Mouse (Mus musculus): ENCODE results near the gene Dll1. TPM values are rescaled to one million over a fixed set of nuclear protein-coding genes. Genes with fewer than 3 reads are reported as not detected.

Gene Dll1
- 1.9 and 2.6 TPM in 2 replicates for polyA plus RNA-seq (2015; fragmentation: Nextera tagmentation; extraction: Ambion mirVana)

DNA sequence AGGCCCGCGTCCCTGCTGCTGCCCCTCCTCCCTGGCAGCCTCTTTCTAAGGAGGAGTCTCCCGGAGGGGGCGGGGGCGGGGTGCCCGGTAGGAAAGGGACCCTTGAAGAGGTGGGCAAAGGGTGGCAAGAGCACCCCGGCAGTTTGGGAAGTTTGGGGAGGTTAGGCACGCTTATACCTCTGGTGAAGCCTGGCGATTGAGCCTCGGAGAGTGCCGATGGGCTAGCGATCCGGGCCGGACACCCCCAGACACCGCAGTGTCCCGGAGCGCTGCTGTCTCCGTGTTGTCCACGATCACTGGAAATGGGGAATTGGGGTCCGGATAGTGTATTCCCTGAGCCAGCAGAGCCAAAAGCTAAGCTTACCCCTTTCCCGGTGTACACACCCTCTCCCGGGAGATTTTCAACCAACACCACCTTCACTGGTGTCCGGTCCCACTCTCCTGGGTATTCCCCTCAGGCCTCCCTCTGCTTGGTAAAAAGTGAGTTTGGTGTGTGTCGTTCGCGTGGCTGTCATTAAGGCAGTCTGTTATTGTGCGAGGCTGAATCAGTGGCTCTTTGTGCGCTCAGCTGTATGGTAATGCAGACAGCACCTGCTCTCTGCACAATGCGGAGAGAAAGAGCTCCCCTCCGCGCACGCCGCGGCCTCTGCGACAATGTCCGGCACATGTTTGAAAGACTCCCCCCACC is at the start of gene Dll1:
TSS of gene Dll1 (minus strand) at position 379 of the 688 bp plus-strand sequence.
- DNase-seq (no peak), ATAC-seq (peak; percentile 9; the same call in 1 of the 2 replicates)
- no peak for TF ChIP-seq EP300 (IDR thresholded peaks at IDR 0.05; ENCODE audit: low read depth)
- TF ChIP-seq CTCF (IDR thresholded peaks at IDR 0.05; ENCODE audit: low read depth), result no peak; the same call in 1 of the 2 replicates
- no peaks in the 10 kb centered on the region for H3K9me3 ChIP-seq (ENCODE audit: low read length)
- H3K27ac ChIP-seq (ENCODE audit: low read depth), result peak within 1 kb of the TSS; percentile 76
- peak within 1 kb of the TSS; percentile 56 for H3K4me3 ChIP-seq (ENCODE audit: low read depth, low read length)
- peak within 1 kb of the TSS; percentile 37 for H3K9ac ChIP-seq (replicated peaks)
- under 1% methylated on average over 36 of the region's 36 CpGs for WGBS (ENCODE audit: insufficient replicate concordance)
- peak within 1 kb of the TSS; percentile 87 for H3K4me2 ChIP-seq (ENCODE audit: low read depth, low read length)
- peaks cover 32% of the 10 kb centered on the region for H3K4me1 ChIP-seq (ENCODE audit: insufficient read depth)
- H3K36me3 ChIP-seq (replicated peaks; ENCODE audit: insufficient read depth, low read length), result no peaks in the 10 kb centered on the region
- peaks cover 62% of the 10 kb centered on the region for H3K27me3 ChIP-seq (ENCODE audit: insufficient read depth, low read length)

GRCm38 (mm10) chr17:15425931-15426330 is 49.3 kb upstream of the Dll1 start:
- H3K9me3 ChIP-seq (ENCODE audit: low read length), result 0 out of 2 replicates have a peak, but pooled peaks cover 3% of the 10 kb centered on the region
- 77% methylated on average over 3 of the region's 3 CpGs for WGBS (ENCODE audit: insufficient replicate concordance)
- H3K4me1 ChIP-seq (ENCODE audit: insufficient read depth), result peaks cover 7% of the 10 kb centered on the region
- TF ChIP-seq EP300 (IDR thresholded peaks at IDR 0.05; ENCODE audit: low read depth) (no peak), CTCF (IDR thresholded peaks at IDR 0.05; ENCODE audit: low read depth) (no peak)
- H3K27me3 ChIP-seq (ENCODE audit: insufficient read depth, low read length), result no peaks in the 10 kb centered on the region
- no peak overlapping the region for H3K27ac ChIP-seq (ENCODE audit: low read depth)
- no peak overlapping the region for H3K9ac ChIP-seq (replicated peaks)
- no peak overlapping the region for H3K4me2 ChIP-seq (ENCODE audit: low read depth, low read length)
- DNase-seq, result no peak
- ATAC-seq, result no peak
- H3K4me3 ChIP-seq (ENCODE audit: low read depth, low read length), result no peak overlapping the region
- H3K36me3 ChIP-seq (replicated peaks; ENCODE audit: insufficient read depth, low read length), result peaks cover 49% of the 10 kb centered on the region

DNA sequence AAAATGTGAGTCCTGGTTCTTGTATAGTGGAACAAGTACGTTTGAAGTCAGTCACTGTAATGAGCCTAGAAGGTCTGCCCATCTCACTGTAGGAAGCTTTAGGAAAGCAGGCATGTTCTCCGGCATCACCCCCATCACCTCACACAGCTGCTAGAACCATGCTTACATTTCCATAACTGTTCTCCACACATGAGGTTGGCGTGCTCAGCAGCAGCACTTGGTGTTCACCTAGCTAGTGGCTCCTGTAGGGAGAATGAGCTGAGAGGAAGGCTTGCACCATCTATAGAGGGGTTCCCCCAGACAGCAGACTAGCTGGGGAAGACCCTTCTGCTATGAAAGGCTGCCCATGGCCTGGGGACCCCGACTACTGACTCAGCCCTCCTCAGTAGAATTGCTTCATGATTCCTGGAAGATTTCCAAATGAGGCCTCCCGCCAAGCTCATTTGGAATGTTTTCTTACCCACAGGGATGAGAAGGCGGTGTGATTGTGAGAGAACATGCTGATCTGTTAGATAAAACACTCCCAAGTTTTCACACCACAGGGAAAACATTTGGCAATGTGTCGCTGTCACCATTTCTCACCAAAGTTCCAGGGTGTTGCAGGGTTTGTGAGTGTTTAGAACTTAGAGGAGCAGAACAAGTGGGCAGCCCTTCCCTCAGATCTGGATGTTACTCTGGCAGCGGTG is 46.6 kb upstream of the Dll1 start:
- DNase-seq (no peak), ATAC-seq (no peak; the same call in 1 of the 2 replicates)
- TF ChIP-seq EP300 (IDR thresholded peaks at IDR 0.05; ENCODE audit: low read depth), result no peak
- no peak for TF ChIP-seq CTCF (IDR thresholded peaks at IDR 0.05; ENCODE audit: low read depth)
- 67% methylated on average over 8 of the region's 8 CpGs for WGBS (ENCODE audit: insufficient replicate concordance)
- Histone ChIP-seq H3K4me1 (ENCODE audit: insufficient read depth) (no peaks in the 10 kb centered on the region), H3K27ac (ENCODE audit: low read depth) (no peak overlapping the region), H3K27me3 (ENCODE audit: insufficient read depth, low read length) (no peaks in the 10 kb centered on the region), H3K36me3 (replicated peaks; ENCODE audit: insufficient read depth, low read length) (peaks cover 46% of the 10 kb centered on the region), H3K9ac (replicated peaks) (no peak overlapping the region), H3K4me2 (ENCODE audit: low read depth, low read length) (no peak overlapping the region), H3K9me3 (ENCODE audit: low read length) (0 out of 2 replicates have a peak, but pooled peaks cover 3% of the 10 kb centered on the region), H3K4me3 (ENCODE audit: low read depth, low read length) (no peak overlapping the region)

DNA sequence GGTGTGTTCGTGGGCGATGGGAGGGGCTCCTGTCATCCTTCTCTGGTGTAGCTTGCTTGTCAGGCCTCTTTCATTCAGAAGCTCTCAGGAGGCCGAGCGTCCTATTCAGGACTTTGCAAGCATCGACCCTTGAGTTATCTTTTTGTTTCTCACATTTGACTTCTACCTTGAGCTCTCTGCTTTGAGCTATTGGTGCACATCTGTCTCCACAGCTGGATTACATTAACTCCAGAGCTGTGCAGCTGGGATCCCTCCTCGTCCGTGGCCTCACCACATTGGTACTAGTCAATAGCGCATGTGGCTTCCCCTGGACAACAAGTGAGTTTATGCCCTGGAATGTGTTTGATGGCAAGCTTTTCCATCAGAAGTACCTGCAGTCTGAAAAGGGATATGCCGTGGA is 46.0 kb upstream of the Dll1 start:
- Histone ChIP-seq H3K27me3 (ENCODE audit: insufficient read depth, low read length) (no peaks in the 10 kb centered on the region), H3K9me3 (ENCODE audit: low read length) (0 out of 2 replicates have a peak, but pooled peaks cover 3% of the 10 kb centered on the region), H3K4me3 (ENCODE audit: low read depth, low read length) (no peak overlapping the region), H3K36me3 (replicated peaks; ENCODE audit: insufficient read depth, low read length) (peaks cover 50% of the 10 kb centered on the region), H3K4me1 (ENCODE audit: insufficient read depth) (no peaks in the 10 kb centered on the region), H3K9ac (replicated peaks) (no peak overlapping the region), H3K27ac (ENCODE audit: low read depth) (no peak overlapping the region), H3K4me2 (ENCODE audit: low read depth, low read length) (no peak overlapping the region)
- TF ChIP-seq EP300 (IDR thresholded peaks at IDR 0.05; ENCODE audit: low read depth) (no peak), CTCF (IDR thresholded peaks at IDR 0.05; ENCODE audit: low read depth) (no peak)
- 83% methylated on average over 9 of the region's 9 CpGs for WGBS (ENCODE audit: insufficient replicate concordance)
- ATAC-seq, result no peak
- DNase-seq, result no peak

GRCm38 (mm10) chr17:15421446-15421845 is 44.8 kb upstream of the Dll1 start:
- DNase-seq (no peak), ATAC-seq (no peak)
- no peak overlapping the region for H3K4me2 ChIP-seq (ENCODE audit: low read depth, low read length)
- peaks cover 54% of the 10 kb centered on the region for H3K36me3 ChIP-seq (replicated peaks; ENCODE audit: insufficient read depth, low read length)
- no peak overlapping the region for H3K4me3 ChIP-seq (ENCODE audit: low read depth, low read length)
- no peaks in the 10 kb centered on the region for H3K27me3 ChIP-seq (ENCODE audit: insufficient read depth, low read length)
- no peak overlapping the region for H3K27ac ChIP-seq (ENCODE audit: low read depth)
- H3K9ac ChIP-seq (replicated peaks), result no peak overlapping the region
- no peaks in the 10 kb centered on the region for H3K4me1 ChIP-seq (ENCODE audit: insufficient read depth)
- H3K9me3 ChIP-seq (ENCODE audit: low read length), result 0 out of 2 replicates have a peak, but pooled peaks cover 3% of the 10 kb centered on the region
- TF ChIP-seq EP300 (IDR thresholded peaks at IDR 0.05; ENCODE audit: low read depth) (no peak), CTCF (IDR thresholded peaks at IDR 0.05; ENCODE audit: low read depth) (no peak)
- WGBS (ENCODE audit: insufficient replicate concordance), result 88% methylated on average over 6 of the region's 6 CpGs

GRCm38 (mm10) chr17:15420021-15420603 is 43.4 kb upstream of the Dll1 start:
- H3K4me3 ChIP-seq (ENCODE audit: low read depth, low read length), result no peak overlapping the region
- H3K9ac ChIP-seq (replicated peaks), result no peak overlapping the region
- no peak for DNase-seq
- H3K4me2 ChIP-seq (ENCODE audit: low read depth, low read length), result no peak overlapping the region
- TF ChIP-seq EP300 (IDR thresholded peaks at IDR 0.05; ENCODE audit: low read depth), result no peak
- TF ChIP-seq CTCF (IDR thresholded peaks at IDR 0.05; ENCODE audit: low read depth), result no peak
- 0 out of 2 replicates have a peak, but pooled peaks cover 3% of the 10 kb centered on the region for H3K9me3 ChIP-seq (ENCODE audit: low read length)
- peaks cover 50% of the 10 kb centered on the region for H3K36me3 ChIP-seq (replicated peaks; ENCODE audit: insufficient read depth, low read length)
- no peaks in the 10 kb centered on the region for H3K4me1 ChIP-seq (ENCODE audit: insufficient read depth)
- no peaks in the 10 kb centered on the region for H3K27me3 ChIP-seq (ENCODE audit: insufficient read depth, low read length)
- no peak for ATAC-seq
- H3K27ac ChIP-seq (ENCODE audit: low read depth), result no peak overlapping the region
- WGBS (ENCODE audit: insufficient replicate concordance), result 81% methylated on average over 8 of the region's 8 CpGs

All from liver, postnatal 0 days (tissue).